Mouse (Mus musculus) ovary, postnatal 10 days (tissue): ENCODE measurements around the gene Lpp.
A peak's percentile ranks its signal among the peaks of the same experiment; 100 is the strongest.

ENCODE experiments used
- DNase-seq: peaks from one replicate; pipeline ENCODE4 v3.0.0; 2022; ENCODE audit warnings: low spot score

Gene Lpp

DNA sequence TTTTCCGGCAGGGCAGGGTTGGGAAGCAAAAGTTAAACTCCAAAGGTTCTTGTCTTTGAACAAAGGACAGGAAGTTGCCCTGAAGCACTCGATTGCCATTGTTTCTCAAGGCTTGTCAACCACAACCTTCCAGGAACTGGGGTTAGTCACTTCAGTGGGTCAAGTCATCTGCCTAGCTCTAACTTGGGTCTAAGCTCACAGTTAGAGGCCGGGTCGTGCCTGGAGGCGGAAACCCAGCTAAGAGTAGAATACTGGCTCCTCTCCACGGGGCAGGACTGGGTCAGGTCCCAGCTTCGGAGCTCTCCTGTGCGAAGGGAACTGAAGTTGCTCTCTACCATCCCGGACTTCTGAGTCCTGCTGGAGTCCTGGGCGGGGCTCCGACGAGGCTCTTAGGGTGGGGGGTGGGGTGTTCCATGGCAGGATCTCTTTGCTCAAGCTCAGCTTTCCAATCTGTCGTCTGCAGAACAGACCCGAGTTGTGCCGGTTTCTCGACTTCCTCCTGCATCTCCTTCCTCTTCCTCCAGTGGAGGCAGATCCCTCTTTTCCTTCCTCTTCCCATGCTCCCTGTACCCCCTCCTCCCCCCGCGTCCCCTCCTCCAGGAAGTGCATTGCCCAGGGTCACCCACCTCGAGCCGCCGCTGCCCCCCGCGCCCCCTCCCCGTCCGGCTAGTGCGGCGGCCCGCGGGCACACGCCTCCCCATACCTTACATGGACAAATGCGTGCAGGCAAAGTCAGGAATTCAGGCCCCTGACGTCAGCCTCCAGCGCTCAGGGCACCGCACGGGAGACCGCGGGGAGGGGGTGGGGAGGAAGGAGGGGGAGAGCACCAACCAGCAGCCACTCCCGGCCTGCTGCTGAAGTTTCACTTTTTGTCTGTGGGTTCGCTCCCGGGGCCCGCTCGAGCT lies at the start of gene Lpp:
Gene Lpp (plus strand): TSS at position 857 of the 905 bp plus-strand sequence.
- peak; percentile 60 for DNase-seq

DNA sequence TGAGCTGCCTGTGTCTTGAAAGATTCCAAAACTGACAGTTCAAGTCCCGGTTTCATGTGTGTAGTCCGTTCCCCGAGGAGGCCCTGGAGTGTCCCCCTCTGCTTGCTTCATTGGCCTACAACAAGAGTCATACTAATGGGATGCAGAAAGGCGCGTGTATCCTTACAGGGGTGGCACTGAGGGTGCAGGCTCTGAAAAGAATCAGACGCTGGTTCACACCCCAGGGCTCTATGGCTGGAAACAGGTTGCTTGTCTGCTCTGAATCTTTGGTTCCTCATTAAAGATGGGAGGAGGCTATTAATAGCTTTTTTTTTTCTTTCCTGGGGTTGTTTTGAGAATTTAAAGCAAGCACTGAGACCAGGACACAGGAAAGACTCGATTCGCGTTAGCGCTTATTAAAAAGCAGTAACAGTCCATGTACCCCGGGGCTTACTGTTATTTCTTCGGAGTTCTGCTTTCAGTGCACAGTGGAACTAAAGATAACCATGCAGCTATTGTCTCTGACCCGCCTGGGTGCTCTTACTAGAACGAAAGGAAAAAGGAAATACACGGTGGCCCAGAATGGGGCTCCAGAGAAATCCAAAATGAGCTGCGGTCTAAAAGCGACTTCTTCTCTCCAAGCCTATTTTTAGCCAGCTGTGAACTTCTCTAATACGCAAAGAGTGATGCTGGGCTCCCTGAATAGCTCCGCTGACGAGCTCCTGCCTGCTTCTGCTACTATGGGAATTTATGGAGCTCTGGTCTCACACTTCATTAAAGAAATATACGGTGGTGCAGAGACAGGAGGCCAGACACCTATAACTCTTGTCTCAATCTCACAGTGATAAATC lies 45.5 kb upstream of the Lpp start:
- no peak for DNase-seq

DNA sequence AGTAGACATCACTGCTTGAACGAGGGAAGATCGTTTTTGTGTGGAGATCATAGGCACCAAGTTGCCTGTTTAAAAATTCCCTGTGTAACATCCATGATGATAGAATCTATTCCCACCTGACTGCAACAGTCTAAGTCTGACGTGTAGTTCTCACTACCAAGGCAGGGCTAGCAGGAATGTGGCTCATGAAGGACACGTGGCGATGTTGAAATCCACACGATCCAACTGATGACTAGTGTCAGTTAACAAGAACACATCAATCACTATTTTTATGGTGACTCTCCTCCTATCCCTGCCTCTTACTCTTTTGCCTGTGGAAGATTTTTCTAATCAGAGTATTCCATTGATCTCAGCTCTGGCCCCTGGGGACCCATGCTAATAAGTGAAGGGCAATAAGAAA lies 43.0 kb upstream of the Lpp start:
- no peak for DNase-seq

DNA sequence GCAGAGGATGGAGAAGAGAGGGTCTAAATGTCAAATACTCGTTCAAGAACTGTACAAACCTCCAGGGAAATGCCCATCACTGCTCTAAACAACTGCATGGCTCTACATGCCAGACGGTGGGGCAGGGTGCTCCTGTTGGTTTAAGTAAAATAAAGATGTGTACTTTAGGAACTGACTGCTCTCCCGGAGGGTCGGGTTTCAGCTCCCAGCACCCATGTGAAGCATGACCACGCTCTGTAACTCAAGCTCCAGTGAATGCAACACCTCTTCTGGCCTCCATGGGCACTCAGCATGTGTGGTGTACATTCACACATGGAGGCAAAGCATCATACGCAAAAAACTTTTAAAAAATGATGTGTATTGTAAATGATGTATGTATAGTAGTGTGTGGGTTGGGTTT lies 42.6 kb upstream of the Lpp start:
- DNase-seq: no peak

DNA sequence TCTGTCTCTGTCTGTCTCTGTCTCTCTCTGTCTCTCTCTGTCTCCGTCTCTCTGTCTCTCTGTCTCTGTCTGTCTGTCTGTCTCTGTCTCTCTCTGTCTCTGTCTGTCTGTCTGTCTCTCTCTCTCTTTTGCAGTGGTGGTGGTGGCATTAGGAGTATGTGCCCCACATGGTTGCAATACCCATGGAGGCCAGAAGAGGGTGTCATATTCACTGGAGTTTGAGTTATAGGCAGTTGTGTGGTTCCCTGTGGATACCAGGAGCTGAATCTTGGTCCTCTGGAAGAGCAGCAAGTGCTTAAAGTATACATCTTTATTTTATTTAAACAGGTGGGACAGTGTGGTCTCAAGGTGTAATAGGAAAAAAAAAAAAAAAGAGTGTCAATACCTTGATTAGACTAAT lies 41.5 kb upstream of the Lpp start:
- DNase-seq: no peak

DNA sequence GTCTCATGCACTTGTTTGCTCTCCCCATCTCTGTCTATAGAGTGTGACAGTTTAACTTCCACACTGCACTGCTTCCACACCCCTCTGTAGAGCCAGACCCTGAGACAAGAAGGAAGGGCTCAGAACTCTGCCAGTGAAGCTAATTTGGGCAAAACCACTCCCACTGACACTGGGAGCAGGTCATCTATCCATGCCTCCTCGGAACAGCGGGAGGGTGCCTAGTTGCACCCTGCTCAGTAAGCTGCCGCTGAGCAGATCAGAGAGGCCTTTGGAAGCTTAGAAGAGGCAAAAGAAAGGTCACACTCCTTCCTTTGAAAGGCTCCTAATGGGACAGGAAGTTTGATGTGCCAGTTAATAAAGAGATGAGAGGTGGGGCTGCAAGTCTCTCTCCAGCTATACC lies 39.5 kb upstream of the Lpp start:
- no peak for DNase-seq

DNA sequence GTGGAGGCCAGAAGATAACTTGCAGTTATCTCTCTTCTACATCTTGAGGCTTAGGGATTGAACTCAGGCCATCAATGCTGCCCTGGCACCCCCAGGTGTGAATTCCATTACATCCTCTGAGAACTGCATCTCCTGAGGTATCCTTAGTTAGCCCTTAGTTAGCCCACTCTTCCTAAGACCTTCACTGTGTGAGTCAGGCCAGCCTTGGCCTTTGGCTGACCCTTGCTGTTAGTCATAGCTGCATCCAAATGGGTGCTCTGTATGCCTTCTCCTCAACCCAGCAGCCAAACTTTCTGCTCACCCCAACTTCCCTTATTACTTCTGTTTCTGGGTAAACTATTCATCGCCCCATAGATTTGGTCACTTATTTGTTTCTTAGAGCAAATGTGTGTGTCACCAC lies 31.6 kb upstream of the Lpp start:
- no peak for DNase-seq

DNA sequence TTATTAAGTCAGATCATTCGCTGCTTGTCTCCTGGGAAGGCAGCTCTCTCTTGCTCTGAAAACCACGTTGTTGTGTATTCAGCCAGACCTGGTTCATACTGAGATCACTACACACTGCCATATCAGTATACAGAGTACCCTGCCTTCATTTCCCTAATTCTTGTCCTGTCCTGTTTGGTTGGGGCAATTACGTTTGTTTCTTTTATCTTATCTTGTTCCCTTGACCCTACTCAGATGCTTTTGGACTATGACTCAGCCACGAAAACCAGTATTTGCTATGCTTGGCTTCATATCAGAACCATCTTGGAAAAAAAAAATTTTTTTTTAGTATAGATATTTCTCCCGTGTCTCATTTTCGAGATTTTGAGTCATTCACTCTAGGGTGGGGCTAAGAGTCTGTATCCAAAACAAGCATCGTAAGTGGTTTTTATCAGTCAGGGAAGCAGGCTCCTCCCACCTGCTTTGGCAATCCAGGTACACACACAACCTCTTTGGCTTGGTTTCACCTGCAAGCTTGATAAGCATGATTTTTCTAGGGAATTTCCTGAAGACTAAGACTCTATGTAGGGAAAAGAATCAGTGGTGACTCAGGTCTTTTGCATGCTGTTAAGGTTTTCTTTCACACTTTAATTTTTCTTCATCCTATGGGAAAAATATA lies 29.1 kb upstream of the Lpp start:
- DNase-seq: no peak

DNA sequence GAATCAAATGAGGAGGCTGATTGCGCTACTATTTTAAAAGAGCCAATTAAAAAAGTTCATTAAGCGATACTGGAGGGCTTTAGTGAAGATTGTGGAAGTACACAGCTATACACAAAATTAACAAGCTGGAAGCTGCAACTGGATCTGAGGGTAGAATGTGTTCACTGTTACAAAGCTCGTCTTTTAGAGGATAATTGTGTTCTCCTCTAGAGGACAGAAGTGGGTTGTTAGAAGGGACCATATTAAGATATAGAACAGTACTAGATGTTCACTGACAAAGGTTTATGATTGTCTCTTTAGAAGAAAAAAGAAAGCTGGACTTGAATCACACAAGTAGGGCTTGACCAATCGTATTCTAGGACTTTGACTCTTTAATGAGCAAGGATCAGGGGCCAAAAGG lies 27.4 kb upstream of the Lpp start:
- DNase-seq: no peak

DNA sequence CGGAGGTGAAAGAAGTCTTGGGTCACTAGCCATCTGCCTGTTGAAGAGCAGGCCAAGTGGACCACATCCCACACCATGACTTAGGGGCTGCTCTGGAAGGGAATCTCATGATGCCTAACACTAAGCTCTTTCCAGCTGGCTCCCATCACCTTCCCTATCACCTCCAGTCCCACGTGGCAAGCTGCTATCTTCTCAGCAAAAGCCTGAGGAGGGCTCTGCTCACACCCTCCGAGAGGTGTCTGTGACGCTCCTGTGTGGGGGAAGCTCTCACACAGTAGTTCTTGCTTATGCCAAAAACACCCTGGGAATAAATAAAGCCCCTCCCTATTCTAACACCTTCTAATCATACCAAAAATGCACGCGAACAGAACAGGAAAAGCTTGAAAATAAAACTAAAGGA lies 26.2 kb upstream of the Lpp start:
- DNase-seq: no peak

DNA sequence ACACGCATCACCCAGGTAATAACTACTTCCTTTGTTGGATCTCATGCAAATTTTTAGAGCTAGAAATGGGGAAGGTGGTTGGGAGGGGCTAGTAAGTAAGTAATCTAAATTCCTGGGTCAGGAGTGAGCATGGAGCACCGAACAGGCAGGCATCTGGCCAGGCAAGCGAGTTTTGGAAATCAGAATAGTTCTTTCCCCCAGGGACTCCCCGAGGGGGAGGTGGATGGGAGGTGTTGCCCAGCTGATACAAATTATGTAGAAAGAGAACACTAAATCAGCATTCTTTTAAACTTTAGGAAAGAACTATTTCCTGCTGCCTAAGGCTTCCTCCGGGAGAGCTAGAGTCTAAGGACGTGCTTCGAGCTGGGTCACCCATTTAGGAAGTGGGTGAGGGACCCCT lies 25.8 kb upstream of the Lpp start:
- DNase-seq: no peak

DNA sequence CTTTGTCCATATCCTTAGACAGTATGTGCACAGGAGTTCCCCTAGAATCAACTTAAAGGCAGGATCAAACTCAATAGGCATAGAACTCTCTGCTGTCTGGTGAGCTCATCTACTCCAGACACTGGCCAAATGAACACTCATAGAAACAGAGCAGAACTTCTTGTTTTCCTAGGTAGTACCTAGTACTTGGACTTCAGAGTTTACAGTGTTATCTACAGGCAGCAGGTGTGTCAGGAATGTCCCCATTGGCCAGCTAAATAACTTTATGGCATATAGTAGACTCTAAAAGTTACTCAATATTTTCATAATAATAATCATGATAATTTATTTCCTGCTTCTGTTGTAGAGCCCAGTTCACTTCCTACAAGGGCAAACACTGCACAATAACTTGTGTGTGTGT lies 16.8 kb upstream of the Lpp start:
- no peak for DNase-seq

DNA sequence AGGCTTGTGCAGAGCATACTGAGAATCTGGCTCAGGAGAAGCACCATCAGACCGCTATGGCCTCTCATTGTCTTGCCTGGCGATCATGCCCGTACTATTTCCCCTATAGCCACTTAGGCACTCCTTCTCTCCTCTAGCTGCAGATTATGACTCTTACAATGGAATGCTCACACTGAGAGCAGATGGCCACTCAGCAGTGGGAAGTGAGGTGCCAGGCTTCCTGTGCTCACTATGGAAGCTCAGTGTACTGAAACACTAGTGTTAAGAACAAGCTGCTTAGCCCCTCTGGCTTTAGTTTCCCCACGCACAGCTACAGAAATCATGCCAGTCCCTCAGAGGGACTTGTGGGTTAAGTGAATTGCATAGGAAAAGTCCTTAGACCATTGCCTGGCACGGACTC lies 2.7 kb upstream of the Lpp start:
- no peak for DNase-seq

DNA sequence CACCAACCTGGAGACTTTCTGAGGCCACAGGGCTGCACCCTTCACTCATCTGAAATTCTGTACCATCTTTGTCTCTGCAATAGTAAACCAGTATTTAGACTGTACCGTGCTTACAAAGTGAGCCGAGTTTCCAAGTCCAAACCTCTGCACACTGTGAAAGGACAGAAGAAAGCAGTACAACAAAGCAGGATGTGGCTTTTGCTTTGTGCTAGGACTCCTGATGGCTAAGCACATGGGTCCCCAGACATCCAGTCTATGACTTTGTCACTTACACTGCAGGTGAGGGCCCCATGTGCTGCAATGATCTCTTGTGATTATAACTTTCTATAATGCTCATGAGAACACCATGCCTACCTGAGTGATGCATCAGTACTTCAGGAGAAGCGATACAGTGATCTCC lies 2.2 kb upstream of the Lpp start:
- DNase-seq: no peak

DNA sequence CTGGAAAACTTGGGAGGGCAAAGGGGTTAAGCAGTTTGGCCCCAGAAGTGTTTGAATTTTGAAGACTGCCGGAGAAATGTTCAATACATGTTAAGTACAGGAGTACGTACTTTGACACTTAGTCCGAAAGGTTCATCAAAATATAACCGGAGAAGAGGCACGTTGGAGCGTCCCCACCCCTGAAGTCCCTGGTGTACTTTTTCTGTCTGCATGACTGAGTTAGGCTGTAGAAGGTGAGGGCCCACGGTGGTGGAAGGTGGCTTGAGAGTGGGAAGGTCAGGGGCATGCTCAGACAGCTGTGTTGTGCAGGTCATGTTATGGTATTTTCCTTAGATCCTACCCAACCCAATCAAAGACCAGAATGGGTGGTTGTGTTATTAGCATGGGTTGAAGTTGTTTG lies 1.4 kb upstream of the Lpp start:
- DNase-seq: no peak

DNA sequence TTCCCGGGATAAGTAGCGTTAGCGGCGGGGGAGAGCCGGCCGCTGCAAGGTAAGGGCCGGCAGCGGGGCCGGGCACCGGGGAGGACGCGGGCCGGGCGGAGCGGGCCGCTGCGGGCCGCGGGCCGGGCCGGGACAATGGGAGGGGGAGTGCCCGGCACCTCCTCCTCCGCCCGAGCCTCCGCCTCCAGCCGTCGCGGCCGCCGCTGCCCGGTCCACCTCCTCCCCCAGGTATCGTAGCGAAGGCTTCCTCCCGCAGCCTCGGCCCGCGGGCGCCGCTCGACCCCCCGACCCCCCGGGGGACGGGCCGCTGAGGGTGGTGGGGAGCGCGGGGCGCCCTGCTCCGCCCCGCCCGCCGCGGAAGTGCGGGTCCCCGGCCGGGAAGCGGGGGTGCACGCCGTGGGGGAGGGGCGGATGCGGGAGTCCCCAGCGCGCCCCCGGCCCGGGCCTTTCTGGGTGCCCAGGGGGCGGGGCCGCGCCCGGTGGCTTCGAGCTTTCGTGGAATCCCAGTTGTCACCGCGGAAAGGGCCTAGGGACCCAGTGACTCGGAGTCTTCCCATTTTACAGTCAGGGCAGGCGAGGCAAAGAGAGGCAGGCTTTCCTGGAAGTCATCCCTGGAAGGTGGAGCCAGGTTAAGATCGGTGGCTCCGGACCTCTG lies 376 bp downstream of the Lpp start:
- peak; percentile 22 for DNase-seq

DNA sequence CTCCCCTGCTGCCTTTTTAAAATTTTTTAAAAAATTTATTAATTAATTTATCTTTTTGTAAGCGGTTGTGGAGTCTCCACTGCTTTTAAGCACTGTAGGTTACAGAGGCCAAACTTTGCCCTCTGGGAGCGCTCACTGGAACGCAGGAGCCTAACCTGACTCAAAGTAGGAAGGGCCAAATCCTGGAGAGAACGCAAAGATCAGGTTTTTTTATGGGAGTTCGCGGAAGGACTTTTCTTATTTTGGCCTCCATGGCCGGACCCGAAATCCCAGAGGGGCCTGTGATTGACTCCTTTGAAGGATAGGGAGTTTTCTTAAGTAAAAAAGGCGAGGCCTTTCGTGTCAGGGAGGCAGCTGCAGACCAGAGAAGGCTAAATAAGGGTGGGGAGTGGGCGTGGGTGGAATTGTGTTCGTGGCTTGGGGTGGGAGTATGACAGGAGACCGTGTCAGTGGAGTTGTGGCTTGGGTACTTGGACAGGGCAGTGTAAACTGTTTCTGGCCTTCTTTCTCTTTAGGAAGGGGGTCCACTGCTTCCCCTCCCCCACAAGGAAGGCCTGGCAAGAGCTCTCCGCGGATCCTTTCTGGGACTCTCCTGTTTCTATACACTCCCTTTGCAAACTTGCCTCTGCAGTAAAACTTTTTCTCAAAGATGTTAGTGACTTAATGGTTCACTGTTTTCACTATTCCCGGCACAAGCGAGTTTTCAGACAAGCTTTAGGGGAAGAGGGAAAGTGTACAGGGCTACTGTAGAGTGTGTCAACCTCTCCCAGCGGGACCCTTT lies 1.1 kb downstream of the Lpp start:
- DNase-seq: peak; percentile 34

DNA sequence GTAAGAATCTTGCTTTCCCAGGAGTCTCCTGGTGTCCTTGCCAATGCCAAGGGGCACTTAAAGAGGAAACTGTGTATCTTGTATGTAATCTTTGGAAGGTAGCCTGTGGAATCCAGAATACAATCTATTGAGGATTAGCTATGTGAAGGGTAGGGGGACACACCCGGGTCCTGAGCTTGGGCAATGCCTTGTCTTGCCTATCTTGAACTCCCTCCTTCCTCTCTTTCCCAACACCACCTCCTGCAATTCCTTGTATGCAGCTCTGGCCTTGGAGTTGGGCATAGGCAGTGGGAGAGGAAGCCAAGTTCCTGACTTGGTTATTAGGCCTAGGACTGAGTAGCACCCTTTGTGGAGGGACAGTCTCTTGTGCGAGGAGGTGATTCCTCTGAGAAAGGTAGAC lies 1.8 kb downstream of the Lpp start:
- no peak for DNase-seq

DNA sequence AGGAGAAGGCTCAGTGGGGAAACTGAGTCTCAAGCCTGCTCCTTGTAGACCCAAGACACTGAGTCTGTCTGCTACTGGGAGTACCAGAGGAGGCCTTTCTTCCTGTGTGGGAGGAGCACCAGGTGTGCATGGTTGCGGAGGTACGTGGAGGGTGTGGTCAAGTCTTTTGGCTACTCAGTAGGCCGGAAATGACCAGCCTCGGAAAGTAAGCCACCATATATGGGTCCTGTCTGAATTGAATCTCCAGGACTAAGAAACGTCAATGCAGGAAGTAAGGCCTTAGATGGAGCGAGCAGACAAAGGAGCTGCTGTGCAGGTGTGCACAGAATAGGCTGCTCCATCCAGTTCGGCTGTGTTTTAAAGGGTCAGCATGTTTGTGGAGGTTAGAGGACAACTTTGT lies 3.2 kb downstream of the Lpp start:
- no peak for DNase-seq

DNA sequence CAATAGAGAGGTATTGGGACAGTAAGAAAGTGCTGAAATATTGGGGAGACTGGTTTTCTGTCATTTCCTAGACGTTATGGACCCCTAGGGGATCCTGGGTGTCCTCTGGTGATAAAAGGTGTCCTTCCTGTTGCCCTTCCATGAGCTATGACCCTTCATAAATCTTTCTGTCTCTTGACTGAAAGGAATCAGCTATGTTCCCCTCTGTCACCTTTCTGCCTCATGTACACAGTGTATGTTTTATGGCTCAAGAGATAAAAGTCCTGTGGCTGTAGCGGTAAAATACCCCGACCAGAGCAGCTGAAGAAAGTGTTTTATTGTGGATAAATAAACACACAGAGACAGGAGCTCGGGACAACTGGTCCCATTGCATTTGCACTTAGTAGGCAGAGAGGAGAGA lies 5.2 kb downstream of the Lpp start:
- DNase-seq: no peak

DNA sequence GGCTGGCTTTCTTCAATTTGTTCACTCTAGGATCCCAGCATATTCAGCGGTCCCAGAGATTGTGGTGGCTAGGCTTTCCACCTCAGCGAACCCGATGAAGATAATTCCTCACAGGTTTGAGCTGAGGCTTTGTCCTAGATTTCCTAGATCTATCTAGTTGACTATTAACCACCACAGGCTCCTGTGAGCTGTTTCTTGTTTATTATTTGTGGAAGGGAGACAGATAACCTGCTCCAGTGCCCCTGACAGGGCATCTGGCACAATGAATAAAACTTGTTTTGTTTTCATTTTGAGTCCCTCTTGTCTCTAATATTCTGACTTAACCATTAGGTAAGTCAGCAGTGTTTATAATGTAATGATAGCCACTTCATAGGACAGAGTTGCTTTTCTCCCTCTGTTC lies 5.6 kb downstream of the Lpp start:
- DNase-seq: no peak

DNA sequence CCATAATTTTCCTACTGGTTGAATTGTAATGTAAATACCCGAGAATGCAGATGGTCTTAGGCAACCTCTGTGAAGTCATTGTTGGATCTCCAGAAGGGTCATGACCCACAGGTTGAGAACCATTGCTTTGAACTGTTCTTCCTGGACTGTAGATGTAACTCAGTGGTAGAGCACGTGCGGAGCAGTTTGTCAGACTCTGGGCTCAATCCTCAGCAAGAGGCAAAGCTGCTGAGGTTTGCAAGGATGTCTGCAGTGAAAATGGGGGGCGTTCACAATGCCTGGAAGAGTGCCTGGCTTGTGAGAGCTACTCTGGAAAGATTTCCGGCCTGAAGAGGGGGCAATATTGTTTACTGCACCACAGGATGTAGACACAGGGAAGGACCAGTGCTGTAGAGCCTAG lies 6.2 kb downstream of the Lpp start:
- no peak for DNase-seq
